Mouse (Mus musculus): ENCODE measurements at regions not wholly inside any gene's neighbourhood (a gene's known extent, or its start where the extent isn't known, plus 50 kb on each side); places are given as distances from the start of the nearest gene placed in this dataset.
A peak's percentile ranks its signal among the peaks of the same experiment; 100 is the strongest.

DNA sequence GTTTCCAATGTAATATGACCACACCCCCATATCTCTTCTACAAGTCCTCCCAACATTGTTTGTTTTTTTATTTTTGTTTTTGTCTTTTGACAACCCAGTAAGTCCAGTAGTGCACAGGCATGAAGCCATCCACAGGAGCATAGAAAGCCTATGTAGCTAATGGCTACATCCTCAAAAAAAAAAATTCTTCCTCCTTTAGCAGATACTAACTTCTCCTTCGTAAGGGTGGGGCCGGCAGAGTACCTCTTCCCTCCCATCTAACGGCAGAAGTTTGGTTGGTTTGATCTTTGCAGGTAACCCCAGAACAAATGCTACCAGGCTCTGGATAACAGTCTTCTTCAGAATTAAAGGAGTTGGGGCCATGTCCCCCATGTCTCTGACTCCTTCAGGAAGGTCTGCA, 158.9 kb downstream of the Ly86 start:
- no peak for DNase-seq

DNA sequence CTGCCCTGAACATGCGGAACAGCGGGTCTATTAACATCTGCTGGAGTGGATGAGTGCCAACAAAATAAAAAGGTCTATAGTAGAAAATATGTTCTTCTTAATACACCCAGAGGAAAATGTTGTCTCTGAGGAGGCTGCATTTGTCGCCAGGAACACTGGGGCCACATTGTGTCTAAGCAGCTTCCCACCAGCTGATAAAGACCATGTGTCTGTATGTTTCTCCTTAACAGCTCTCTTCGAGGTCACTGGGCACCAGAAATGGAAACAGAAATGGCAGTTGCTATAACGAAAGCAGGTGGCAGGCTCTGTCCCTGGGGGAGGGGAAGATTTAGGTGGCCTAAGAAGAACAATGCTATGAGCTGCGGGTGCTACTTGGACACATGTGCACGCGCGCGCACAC, 159.4 kb downstream of the Ly86 start:
- no peak for DNase-seq

DNA sequence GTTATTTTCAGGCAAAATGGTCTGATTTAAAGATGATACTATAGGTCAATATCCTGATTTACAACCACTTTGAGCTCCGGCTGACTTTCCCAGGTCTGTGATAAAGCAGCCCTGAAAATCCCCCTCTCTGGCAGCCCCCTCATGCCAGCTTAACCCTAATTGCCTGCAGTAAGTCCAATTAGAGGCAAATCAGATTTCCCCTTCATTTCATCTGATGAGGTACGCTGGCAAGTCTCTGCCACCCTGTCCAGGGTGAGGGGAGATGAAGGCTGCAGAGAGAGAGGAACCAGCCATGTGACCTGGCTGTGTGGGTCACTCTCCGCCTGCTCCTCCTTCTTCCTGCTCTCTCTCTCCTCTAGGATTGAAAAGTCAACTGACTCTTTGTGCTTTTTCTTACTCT, 160.6 kb downstream of the Ly86 start:
- DNase-seq, result no peak

- DNase-seq, result peak; percentile 72
Measured at GRCm38 (mm10) chr13:37506046-37506445, 161.0 kb downstream of the Ly86 start.

DNA sequence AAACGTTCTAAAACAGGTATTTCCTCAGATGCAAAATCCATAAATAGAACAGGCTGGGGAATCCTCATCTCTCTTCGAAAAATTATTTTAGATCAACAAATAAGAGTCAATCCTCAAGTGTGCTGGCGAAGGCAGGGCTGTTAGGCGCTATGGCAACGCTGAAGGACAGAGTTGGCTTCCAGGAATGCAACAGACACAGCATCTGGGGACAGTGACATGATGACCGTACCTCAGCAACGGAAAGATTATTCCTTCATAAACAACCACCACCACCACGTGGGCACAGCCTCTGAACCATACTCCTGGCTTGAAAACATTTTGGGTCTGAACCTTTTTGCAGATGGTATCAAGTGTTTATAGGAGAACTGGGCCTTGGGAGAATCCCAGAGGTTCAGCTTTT, 161.7 kb downstream of the Ly86 start:
- no peak for DNase-seq

DNA sequence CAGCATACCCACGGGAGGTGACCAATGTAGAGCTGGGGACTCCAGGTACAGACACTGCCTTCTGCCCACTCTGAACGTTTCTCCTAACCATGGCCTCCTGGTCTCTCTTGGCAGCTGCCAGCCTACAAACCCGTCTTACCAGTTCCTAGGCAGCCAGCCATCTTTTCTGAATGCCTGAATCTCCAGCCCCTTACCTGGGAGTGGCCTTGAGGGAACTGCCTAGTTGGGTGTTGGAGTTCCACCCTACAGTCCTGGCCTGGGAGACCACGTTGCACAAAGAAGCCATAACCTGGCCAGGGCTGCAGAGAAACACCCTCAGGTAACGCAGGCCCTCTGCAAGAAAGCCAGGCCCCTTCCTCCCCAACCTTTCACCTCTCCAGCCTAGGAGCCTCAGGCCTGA, 162.1 kb downstream of the Ly86 start:
- peak; percentile 80 for DNase-seq

- DNase-seq, result peak; percentile 71
Measured at GRCm38 (mm10) chr13:37508385-37509351, 163.7 kb downstream of the Ly86 start.

DNA sequence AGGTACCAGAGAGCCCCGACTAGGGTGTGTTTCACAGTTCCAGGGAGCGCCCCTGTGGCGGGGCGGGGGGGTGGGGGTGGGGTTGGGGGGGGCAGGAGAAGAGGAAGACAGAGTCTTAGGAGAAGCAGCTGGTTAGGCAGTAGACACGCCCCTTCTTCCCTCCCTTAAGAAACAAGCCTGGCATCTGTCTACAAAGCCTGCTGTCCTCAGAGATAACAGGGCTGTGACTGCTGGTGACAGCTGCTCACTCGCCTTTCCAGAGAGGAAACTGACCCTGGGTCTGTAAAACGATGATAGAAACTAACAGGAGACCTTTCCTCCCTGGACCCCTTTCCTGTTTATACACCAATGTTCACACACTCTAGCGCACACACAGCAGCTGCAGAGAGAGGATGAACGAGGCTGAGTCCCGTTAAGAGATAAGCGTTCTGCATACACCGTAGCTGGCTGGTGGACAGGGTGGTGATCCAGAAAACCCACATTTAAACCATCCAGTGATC, 164.4 kb downstream of the Ly86 start:
- DNase-seq, result no peak

GRCm38 (mm10) chr13:37510511-37510910, 165.5 kb downstream of the Ly86 start:
- no peak for DNase-seq

DNA sequence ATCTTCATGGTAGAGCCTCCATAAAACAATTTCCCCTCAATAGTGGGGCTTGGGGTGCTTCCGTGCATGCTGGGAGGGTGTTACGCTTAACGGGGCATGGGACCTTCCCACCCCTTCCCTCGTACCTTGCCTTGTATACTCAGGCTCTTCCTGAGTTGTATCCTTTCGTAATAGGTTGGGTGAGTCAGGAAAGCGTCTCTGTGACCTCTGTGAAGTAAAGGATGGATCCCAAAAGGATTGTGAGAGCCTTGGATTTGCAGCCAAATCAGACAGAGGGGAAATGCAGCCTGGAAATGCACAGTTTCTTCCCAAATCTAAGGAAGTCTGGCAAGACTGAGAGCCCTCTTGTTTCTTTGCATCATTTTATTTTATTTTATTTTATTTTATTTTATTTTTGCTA, 166.0 kb downstream of the Ly86 start:
- no peak for DNase-seq

DNA sequence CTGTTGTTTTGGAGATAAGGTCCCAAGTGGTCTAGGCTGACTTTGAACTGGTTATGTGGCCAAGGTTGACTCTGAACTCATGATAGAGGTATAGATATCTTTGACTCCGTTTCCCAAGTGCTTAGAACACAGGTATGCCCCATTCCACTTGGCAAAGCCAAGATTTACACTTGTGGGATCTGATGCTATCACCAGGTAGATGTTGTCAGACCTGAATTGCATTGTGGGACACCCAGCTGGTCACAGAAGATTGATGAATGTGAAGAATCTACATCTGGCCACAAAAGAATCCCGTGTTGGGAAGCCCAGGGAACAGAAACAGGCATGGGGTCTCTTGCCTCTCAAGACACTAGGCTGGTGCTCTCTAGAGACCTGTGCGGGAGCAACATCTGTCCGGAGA, 166.4 kb downstream of the Ly86 start:
- no peak for DNase-seq

GRCm38 (mm10) chr13:37512781-37513180, 167.8 kb downstream of the Ly86 start:
- DNase-seq, result no peak

DNA sequence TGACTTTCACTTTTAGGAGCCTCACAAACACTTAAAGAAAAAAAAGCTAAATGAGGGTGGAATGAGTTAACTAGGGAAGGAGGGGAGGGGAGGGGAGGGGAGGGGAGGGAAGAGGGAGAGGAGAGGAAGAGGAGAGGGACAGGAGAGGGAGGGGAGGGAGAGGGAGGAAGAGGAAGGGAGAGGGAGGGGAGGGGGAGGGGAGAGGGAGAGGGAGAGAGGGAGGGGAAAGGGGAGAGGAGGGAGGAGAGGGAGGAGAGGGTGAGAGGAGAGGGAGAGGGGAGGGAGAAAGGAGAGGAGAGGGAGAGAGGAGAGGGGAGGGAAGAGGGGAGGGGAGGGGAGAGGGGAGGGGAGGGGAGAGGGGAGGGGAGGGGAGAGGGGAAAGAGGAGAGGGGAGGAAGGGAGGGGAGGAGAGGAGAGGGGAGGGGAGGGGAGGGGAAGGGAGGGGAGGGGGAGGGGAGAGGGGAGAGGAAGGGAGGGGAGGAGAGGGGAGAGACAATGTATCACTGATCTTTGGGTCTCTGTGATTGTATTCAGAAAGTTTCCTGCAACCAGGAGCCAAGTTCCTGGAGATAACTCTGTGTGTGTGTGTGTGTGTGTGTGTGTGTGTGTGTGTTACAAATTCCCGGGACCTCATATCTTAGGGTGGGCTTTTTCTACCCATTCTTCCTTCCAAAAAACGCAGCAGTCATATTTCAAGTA, 168.3 kb downstream of the Ly86 start:
- no peak for DNase-seq

- DNase-seq, result peak; percentile 68
Measured at GRCm38 (mm10) chr13:37513905-37514607, 169.0 kb downstream of the Ly86 start.

DNA sequence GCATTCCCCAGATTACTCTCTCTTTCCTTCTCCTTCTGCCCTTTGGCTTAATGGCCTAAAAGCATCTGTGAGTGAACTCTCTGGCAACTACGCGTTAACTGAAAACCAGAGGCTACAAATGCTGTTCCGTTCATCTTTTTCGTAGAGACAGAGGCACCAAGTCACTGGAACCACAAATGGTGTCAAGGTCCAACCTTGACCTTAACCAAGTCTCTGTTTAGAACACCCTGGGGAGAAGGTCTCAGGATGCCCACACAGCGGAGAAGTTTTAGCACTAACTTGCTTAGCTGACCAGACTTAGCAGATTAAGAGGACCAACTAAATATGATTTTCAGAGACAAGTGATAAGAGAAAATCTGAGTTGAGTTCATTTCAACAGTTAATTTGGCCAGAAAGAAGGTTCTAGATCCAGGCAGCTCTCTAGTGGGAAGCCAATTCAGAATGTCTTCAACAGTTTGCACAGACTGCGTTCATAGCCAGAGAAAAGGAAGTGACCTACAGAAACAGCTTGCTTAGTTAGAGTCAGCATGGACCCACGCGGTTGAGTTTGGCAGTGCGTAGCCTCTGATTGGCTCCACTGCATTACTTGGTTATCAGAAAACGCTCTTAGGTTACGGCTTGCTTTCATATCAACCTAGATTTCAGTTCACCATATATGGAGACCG, 169.8 kb downstream of the Ly86 start:
- DNase-seq, result peak; percentile 27

GRCm38 (mm10) chr13:37517055-37517807, 172.2 kb downstream of the Ly86 start:
- no peak for DNase-seq

- no peak for DNase-seq
Measured at GRCm38 (mm10) chr13:37519948-37520347, 174.9 kb downstream of the Ly86 start.

GRCm38 (mm10) chr13:37525097-37525726, 180.2 kb downstream of the Ly86 start:
- DNase-seq, result no peak

- no peak for DNase-seq
Measured at GRCm38 (mm10) chr13:37526102-37526501, 181.1 kb downstream of the Ly86 start.

DNA sequence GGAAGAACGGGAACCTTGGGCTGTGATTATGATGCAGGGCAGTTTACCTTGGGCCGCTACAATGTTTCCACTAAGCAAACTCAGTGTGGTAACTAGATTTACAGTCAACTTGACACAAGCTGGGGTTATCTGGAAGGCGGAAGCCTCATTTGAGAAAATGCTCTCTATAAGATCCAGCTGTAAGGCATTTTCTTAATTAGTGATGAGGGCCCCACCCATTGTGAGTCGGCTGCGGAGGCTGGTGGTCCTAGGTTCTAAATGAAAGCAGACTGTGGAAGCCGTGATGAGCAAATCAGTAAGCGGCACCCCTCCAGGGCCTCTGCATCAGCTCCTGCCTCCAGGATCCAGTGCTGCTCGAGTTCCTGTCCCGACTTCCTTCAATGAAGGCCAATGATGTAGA, 183.4 kb downstream of the Ly86 start:
- no peak for DNase-seq

DNA sequence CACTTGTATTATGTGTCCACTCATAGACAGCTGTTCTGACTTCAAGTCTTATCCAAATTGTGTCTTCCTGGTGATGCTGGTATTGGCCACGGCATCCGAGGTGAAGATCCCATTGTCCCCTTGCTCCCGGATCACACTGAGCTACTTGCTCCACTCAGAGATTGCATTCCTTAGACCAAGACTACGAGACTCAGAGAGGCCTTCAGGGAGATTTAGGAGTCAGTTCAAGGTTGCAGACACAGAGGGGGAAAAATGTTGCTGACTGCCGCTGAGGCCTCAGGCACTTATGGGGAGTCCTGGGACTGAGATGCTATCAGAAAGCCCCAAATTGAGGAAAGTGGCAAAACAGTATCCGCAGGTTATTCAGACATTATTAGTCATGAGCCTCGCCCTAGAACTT, 183.9 kb downstream of the Ly86 start:
- DNase-seq, result no peak

Measured in kidney, adult 18-20 months (tissue).